Mouse (Mus musculus) CH12F3 (cell line): ENCODE measurements around the gene Gabrb2.

Source experiments
- in situ Hi-C: fragments of 300-500 bp; cut with MboI; formaldehyde crosslinking; loops from 2 replicates; pipeline ENCODE4 v1.14.3; 2020; ENCODE audit warnings: low sequenced_read_pairs

Gabrb2 gene

DNA sequence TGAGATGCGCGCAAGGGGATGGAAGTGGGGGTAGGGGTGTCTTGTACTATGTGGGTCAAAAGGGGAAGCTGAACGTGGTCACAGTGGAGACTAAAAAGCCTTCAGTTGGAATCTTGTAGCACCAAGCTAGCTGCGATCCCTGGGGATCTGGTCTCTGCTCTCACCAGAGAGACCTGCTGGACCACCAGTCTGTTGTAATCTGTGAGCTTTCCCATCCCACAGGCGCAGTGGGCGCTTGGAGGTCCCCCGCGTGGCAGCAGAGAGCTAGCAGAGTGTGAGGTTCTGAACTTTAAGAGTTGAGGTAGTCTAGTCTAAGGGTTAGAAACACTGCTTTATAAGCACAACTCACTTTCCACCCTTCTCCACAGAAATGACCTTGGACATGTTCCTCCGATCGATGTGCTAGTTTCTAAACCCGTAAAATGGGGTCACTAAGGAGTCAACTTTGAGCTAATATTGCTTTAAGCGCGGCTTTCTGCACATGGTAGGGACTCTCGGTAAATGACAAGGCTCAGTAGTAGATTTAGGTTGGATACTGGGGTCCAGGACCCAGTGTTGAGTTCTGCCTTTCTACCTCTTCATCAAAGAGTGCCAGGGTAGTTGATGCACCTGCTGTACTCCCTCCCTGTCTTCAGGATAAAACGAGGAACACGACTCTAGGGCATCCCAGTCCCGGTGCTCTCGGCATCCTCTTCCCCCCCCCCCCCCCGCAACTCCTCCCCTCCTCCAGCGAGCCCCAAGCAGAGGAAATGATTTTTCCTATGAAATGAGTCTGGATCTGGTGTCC, at the start of gene Gabrb2:
Gene Gabrb2 (plus strand): TSS at position 762 of the 787 bp plus-strand sequence.
- in situ Hi-C loops, result no loop called here

DNA sequence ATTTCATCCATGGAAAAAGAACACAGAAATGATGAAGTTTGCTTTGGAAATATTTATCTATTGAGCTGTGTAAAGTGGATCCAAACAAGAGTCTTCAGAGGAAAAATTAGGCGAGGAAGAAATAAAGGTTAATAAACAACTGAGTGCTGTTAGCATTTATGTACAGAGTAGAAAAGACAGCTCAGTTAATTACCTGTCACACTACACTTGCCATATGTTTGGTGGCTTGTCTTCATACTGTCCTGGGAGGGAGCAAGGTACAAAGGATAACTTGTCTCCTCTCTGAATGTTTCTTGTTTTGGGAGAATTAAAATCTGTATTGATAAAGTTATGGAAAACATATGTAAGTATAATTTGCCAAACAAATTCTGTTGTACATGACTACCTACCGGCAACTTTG, 40.6 kb upstream of the Gabrb2 start:
- in situ Hi-C loops, result no loop called here

GRCm38 (mm10) chr11:42386486-42386885, 33.1 kb upstream of the Gabrb2 start:
- in situ Hi-C loops, result no loop called here

DNA sequence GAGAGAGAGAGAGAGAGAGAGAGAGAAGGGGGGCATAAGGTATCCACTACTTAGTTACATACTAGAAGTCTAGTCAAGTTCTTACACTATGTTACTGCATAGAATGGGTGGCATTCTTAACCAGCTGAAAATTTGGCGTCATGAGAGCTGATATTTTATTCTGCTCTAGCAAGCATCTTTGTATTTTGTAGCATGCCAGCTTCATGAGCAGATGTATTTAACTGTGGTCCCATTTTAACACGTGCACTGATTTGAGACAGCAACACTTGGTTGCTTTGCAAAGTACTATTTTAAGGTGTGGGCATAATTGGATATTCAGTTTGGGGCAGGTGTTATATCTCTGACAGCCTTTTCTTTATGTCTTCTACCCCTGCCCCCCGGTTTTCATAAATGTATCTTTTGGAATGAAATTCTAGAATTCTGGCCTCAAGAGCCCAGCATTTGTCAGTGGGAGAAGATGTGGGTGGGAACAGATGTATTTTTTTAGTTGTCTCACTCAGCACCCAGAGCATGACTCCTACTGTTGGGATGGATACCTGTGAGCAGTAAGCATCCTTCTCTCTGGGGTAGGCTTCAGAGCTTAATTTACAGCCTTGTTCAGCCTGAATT, 28.8 kb upstream of the Gabrb2 start:
- in situ Hi-C loops, result no loop called here

DNA sequence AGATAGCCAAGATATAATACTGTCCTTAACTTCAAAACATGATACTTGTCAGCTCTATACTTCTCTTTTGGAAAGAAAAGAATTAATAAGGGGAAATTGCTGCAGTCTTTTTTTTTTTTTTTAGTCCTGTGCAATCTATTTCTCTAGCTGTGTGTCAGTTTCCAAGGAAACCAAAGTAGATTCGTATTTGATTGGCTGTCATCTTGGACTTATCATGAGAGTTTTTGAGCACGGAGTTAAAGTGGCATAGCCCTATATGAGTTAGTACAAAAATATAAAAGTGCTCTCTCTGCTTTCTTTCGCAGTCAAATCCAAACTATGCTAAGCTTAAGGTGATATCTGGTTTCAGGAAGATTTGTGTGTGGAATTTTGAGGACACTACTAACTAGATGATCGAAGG, 26.1 kb upstream of the Gabrb2 start:
- in situ Hi-C loops, result no loop called here

GRCm38 (mm10) chr11:42419791-42420633, 455 bp downstream of the Gabrb2 start:
- in situ Hi-C loops, result no loop called here

DNA sequence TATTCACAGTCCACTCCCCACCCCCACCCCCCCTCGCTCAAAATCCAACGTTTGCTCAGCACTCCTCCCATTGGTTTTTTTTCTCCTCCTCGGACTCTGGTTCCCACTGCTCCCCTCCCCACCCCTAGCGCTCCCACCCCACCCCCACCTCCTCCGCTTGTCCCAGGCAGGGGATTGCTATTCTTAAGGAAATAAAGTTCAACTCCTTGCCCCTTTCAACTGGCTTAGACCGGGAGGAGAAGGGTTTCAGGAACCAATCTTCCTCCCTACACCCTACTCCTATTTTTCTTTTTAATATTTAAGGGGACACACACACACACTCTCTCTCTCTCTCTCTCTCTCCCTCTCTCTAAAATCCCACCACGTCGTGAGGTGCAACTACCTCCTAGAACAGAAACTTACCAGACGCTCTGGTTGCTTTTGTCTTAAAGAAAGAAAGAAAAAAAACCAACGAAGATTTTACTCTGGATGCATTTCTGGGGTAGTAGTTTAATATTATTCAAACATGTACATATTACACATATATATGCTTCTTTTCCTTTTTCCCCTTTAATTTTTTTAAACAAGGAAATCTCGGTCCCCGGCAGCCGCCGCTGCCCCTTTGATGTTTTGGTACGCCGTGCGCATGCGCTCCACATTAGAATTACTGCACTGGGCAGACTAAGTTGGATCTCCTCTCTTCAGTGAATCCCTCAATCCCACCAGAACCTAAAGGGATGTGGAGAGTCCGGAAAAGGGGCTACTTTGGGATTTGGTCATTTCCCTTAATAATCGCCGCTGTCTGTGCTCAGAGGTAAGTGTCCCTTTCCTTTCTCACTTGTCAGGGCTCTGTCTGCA, 1.3 kb downstream of the Gabrb2 start:
- in situ Hi-C loops, result no loop called here

DNA sequence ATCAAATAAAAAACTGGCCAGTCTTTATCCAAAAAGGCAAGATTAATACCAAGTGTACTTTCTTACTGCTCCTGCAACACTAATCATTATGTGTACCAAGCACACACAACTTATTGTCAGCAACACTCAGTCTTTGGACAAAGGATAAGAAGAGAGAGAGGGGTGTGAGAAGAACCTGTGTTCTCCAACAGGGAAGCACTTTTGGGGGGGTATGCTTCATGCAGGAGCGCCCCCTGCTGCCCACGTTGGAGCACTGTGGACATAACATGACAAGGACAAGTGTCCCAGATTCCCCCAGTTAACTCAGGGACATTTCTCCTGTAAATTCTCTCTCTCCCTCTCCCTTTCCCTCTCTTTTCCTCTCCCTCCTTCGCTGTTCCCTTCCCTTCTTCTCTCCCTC, 3.7 kb downstream of the Gabrb2 start:
- in situ Hi-C loops, result no loop called here

- in situ Hi-C loops, result no loop called here
Observed at GRCm38 (mm10) chr11:42431495-42431894, 11.9 kb downstream of the Gabrb2 start.

DNA sequence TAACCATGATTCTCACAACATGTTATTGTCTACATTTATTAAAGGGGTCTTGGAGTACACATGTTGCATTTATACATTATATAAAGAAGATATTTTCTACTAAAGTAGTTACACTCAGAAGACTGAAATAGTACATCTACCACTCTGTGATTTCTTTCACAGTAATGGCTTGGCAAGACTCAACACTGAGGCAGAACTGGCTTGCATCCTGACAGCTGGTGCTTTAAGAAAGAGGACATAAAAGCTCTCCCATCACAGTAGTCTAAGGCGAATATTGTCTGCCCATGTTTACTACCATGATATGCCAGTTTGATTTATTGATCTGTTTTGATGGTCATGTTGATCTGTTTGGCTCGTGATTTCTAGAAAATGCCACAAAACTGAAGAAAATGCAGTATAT, 19.4 kb downstream of the Gabrb2 start:
- in situ Hi-C loops, result no loop called here

- in situ Hi-C loops, result no loop called here
Observed at GRCm38 (mm10) chr11:42443641-42444040, 24.1 kb downstream of the Gabrb2 start.

DNA sequence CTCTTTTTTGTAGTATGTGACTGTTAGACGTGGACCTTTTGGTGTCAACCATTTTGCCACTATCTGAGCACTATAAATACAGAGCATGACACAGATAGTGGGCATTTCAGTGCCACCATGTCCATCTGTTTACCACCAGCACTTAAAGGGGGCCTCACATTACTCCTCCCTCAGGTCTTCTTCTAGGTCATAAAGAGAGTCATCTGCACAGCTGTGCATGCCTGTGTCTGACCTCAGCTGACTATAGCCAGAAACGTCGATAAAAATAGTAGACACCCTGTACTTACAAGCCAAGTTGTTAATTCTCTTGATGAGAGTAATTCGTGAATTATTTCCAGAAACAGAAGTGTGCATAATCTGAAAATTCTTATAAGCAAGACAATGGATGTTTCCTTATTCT, 29.4 kb downstream of the Gabrb2 start:
- in situ Hi-C loops, result no loop called here

DNA sequence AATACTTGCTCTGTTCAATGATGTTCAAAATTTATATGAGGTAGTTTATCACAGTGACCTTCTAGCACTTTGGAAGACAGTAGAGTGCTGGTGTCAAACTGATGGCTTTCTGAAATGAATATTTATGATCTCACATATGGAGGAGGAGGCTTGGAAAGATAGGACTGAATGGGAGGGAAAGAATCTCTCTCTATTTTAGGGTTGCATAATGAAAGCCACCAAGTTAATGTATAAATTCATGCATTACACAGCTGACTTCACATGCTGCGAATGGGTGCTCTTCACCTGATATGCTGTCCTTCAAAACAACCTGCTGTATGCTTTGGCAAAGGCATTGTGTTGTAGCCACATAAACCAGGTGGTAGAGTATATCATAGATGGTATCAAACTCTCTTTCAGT, 44.6 kb downstream of the Gabrb2 start:
- in situ Hi-C loops, result no loop called here

GRCm38 (mm10) chr11:42468381-42468780, 48.8 kb downstream of the Gabrb2 start:
- in situ Hi-C loops, result no loop called here

- in situ Hi-C loops, result no loop called here
Observed at GRCm38 (mm10) chr11:42474523-42474922, 55.0 kb downstream of the Gabrb2 start.

- in situ Hi-C loops, result no loop called here
Observed at GRCm38 (mm10) chr11:42487625-42488024, 68.1 kb downstream of the Gabrb2 start.

DNA sequence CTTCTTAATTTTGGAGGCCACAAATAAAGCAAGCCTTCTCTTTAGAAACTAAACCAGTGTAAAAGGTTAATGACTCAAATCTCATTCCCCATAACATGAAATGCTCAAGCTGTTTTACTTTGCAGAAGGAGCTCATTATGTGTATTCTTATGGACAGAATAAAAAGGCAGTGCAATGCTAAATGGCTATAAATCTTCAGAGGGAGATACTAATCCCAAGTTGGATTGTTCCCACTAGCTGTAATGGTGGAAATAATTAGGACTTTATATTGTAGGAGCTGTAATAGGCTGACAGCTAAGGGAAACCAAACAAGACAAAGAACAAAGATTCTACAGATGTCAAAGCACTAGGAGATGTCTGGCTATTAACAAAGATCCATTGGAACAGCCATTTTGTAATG, 81.6 kb downstream of the Gabrb2 start:
- in situ Hi-C loops, result no loop called here

GRCm38 (mm10) chr11:42505436-42505835, 85.9 kb downstream of the Gabrb2 start:
- in situ Hi-C loops, result no loop called here

DNA sequence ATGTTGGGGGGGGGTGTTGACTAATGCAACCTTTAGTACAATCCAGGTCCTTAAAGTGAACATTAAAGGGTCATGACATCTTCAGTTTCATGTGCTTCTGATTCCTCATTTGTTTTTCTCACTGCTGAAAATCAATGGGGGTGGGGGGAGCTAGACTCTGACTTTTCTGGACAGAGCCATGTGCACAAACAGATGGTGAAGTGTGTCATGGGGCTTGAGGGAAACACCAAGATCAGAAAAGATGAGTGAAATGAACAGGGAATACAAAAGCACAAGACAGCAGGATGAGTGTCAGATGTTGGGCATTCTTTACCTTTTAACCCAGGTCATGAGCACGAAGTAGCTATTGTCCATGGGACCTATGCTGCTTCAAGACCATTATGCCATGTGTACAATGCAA, 86.4 kb downstream of the Gabrb2 start:
- in situ Hi-C loops, result no loop called here

- in situ Hi-C loops, result no loop called here
Observed at GRCm38 (mm10) chr11:42521960-42522359, 102.4 kb downstream of the Gabrb2 start.
